Mouse (Mus musculus) heart, adult 2 months (tissue): ENCODE results near the gene Hist3h2ba. TPM values are rescaled to one million over a fixed set of nuclear protein-coding genes. Genes with fewer than 3 reads are reported as not detected.

Experiments used
- DNase-seq, 2 experiments: peaks; one replicate each; pipeline ENCODE4 v3.0.0; 2021
- H3K27ac ChIP-seq: fragments of 200-600 bp; 2 replicates; pipeline ENCODE4 v1.8.1; 2022
- H3K27me3 ChIP-seq: fragments of 200-500 bp; 2 replicates; pipeline ENCODE4 v1.6.1; 2012; ENCODE audit warnings: mild to moderate bottlenecking, low read length, inconsistent platforms, mixed read lengths; ENCODE audit not compliant: control insufficient read depth, insufficient read depth
- H3K36me3 ChIP-seq: fragments of 200-500 bp; 2 replicates; pipeline ENCODE4 v1.6.1; 2012; ENCODE audit warnings: low read length, inconsistent platforms; ENCODE audit not compliant: control insufficient read depth, insufficient read depth
- H3K4me1 ChIP-seq: fragments of 200-500 bp; 2 replicates; pipeline ENCODE4 v1.6.1; 2011; ENCODE audit warnings: low read length; ENCODE audit not compliant: control insufficient read depth, insufficient read depth
- H3K4me3 ChIP-seq: fragments of 200-600 bp; 2 replicates; pipeline ENCODE4 v1.8.1; 2022
- H3K79me2 ChIP-seq: fragments of 200-500 bp; replicated peaks from 2 replicates; pipeline ENCODE4 v1.6.1; 2012; ENCODE audit warnings: mild to moderate bottlenecking, inconsistent platforms, low read length, moderate library complexity, mixed read lengths; ENCODE audit not compliant: control insufficient read depth, insufficient read depth
- H3K9ac ChIP-seq: fragments of 200-500 bp; 2 replicates; pipeline ENCODE4 v1.6.1; 2012; ENCODE audit warnings: low read depth, mild to moderate bottlenecking, control low read depth, inconsistent platforms, low read length, mixed read lengths
- CTCF ChIP-seq: fragments of 200-600 bp; IDR thresholded peaks from 2 replicates; pipeline ENCODE4 v1.8.1; 2022; ENCODE audit warnings: antibody characterized with exemption, mild to moderate bottlenecking, moderate library complexity
- EP300 ChIP-seq: fragments of 200-500 bp; IDR thresholded peaks from 2 replicates; pipeline ENCODE4 v1.6.1; 2011; ENCODE audit warnings: low read depth, low read length, control low read depth; ENCODE audit not compliant: insufficient read depth
- POLR2A ChIP-seq: fragments of 200-500 bp; IDR thresholded peaks from 2 replicates; pipeline ENCODE4 v1.6.1; 2011; ENCODE audit warnings: mild to moderate bottlenecking, low read depth, low read length, control low read depth; ENCODE audit not compliant: insufficient read depth
- WGBS: fragments of 180-500 bp; shearing (Covaris S2); methylation state at CpG from one replicate; pipeline ENCODE4 v1.1.7; 2018; 5-methylcytosine and 5-hydroxymethylcytosine counted together
- intact Hi-C: fragments of 180-260 bp; cut with DNase I; formaldehyde crosslinking; loops from one replicate; pipeline ENCODE4 v1.15.1; 2025
- polyA plus RNA-seq: library from polyadenylated mRNA; depleted of rRNA; stranded (reverse); fragments of >200 nt; gene quantifications from 2 replicates; pipeline ENCODE4 v1.2.3, GENCODE M21; 2012
- total RNA-seq, 2 experiments: library from RNA; stranded (reverse); gene quantifications; 2 replicates each; pipeline ENCODE4 v1.2.3; 2021

The Hist3h2ba gene
- total and polyA plus RNA-seq, 3 experiments = 0.81 to 1.5 (median 1.1) TPM

- Histone ChIP-seq H3K9ac (no peak overlapping the region), H3K27ac (no peak overlapping the region; the same call in 1 of the 2 replicates), H3K4me3 (peak overlapping the region; percentile 64), H3K79me2 (no peaks in the 10 kb centered on the region), H3K4me1 (peaks cover 9% of the 10 kb centered on the region), H3K27me3 (peaks cover 4% of the 10 kb centered on the region; the same call in 1 of the 2 replicates), H3K36me3 (peaks cover 8% of the 10 kb centered on the region)
- no peak for TF ChIP-seq EP300
- DNase-seq = no peak
- intact Hi-C loops = no loop called here
- 33% methylated on average over 15 of the region's 15 CpGs for WGBS
Measured at GRCm38 (mm10) chr11:58959186-58959825, 10.6 kb downstream of the Hist3h2ba start.

GRCm38 (mm10) chr11:58959921-58960465 lies 11.3 kb downstream of the Hist3h2ba start:
- DNase-seq = peak; percentile 75 to 86
- peaks cover 9% of the 10 kb centered on the region for H3K4me1 ChIP-seq
- peak overlapping the region; percentile 27 for H3K27ac ChIP-seq
- H3K27me3 ChIP-seq = peaks cover 4% of the 10 kb centered on the region; the same call in 1 of the 2 replicates
- TF ChIP-seq EP300 (no peak), POLR2A (0 out of 2 replicates have a peak, but pooled peaks have one; percentile 20), CTCF (peak; percentile 43)
- peak overlapping the region; percentile 64 for H3K4me3 ChIP-seq
- H3K79me2 ChIP-seq = no peaks in the 10 kb centered on the region
- peak overlapping the region; percentile 61 for H3K9ac ChIP-seq
- WGBS = under 1% methylated on average over 40 of the region's 40 CpGs
- intact Hi-C loops = no loop called here
- peaks cover 8% of the 10 kb centered on the region for H3K36me3 ChIP-seq

GRCm38 (mm10) chr11:58961364-58962177 lies 12.9 kb downstream of the Hist3h2ba start:
- Histone ChIP-seq H3K4me3 (no peak overlapping the region), H3K27me3 (peaks cover 4% of the 10 kb centered on the region; the same call in 1 of the 2 replicates), H3K4me1 (peaks cover 9% of the 10 kb centered on the region), H3K79me2 (no peaks in the 10 kb centered on the region), H3K36me3 (peaks cover 2% of the 10 kb centered on the region), H3K27ac (no peak overlapping the region), H3K9ac (no peak overlapping the region)
- no peak for DNase-seq
- intact Hi-C loops = no loop called here
- no peak for TF ChIP-seq CTCF
- 60% methylated on average over 50 of the region's 50 CpGs for WGBS

GRCm38 (mm10) chr11:58963543-58963942 lies 14.8 kb downstream of the Hist3h2ba start:
- intact Hi-C loops = no loop called here

GRCm38 (mm10) chr11:58964216-58964615 lies 15.5 kb downstream of the Hist3h2ba start:
- H3K27me3 ChIP-seq = peaks cover 4% of the 10 kb centered on the region; the same call in 1 of the 2 replicates
- intact Hi-C loops = no loop called here
- no peak overlapping the region for H3K9ac ChIP-seq
- TF ChIP-seq CTCF (no peak), EP300 (no peak), POLR2A (no peak)
- H3K4me3 ChIP-seq = no peak overlapping the region
- H3K27ac ChIP-seq = no peak overlapping the region
- WGBS = 83% methylated on average over 7 of the region's 7 CpGs
- DNase-seq = no peak
- H3K36me3 ChIP-seq = no peaks in the 10 kb centered on the region
- H3K79me2 ChIP-seq = no peaks in the 10 kb centered on the region
- H3K4me1 ChIP-seq = peaks cover 2% of the 10 kb centered on the region

More at GRCm38 (mm10) chr11:58963543-58963942, 14.8 kb downstream of the Hist3h2ba start:
- no peak for DNase-seq
- Histone ChIP-seq H3K4me3 (no peak overlapping the region), H3K4me1 (peaks cover 2% of the 10 kb centered on the region), H3K36me3 (no peaks in the 10 kb centered on the region), H3K79me2 (no peaks in the 10 kb centered on the region), H3K27ac (no peak overlapping the region), H3K9ac (no peak overlapping the region), H3K27me3 (peaks cover 4% of the 10 kb centered on the region; the same call in 1 of the 2 replicates)
- WGBS = 39% methylated on average over 17 of the region's 17 CpGs
- TF ChIP-seq CTCF = no peak
